ENCODE assay signal across 15 mouse cellular contexts in genomic region chr6:87143594-87143993, GRCm38 (mm10). TPM values are rescaled to one million over a fixed set of nuclear protein-coding genes. Genes with fewer than 3 reads are reported as not detected.
DNase-seq lines count a peak whose midpoint lies in the region; ATAC-seq lines count a peak whose summit lies in the region.
"Had no signal": no experiment of that assay in that cellular context is flagged by ENCODE, and none has a peak within 500 bp of the region (broad histone marks: within the 10 kb centered on the region; RNA-seq: fewer than 3 reads in every experiment).

No protein-coding gene starts in this region.

- WGBS in forebrain, embryonic 14.5 days = 74% methylated on average over 13 of the region's 13 CpGs
- 90% methylated on average over 13 of the region's 13 CpGs for WGBS in forebrain, embryonic 10.5 days
- WGBS in kidney, embryonic 14.5 days = 59% methylated on average over 13 of the region's 13 CpGs
- WGBS in kidney, embryonic 15.5 days = 52% methylated on average over 13 of the region's 13 CpGs
- 50% methylated on average over 13 of the region's 13 CpGs for WGBS in midbrain, embryonic 15.5 days
- WGBS in midbrain, embryonic 16.5 days = 46% methylated on average over 13 of the region's 13 CpGs
- 49% methylated on average over 13 of the region's 13 CpGs for WGBS in stomach, embryonic 16.5 days

- H3K27ac ChIP-seq in forebrain, embryonic 14.5 days (ENCODE audit: low read depth, low read length) = no peak overlapping the region
- no peak overlapping the region for H3K27ac ChIP-seq in forebrain, embryonic 10.5 days
- peak overlapping the region; percentile 37; the same call in 1 of the 2 replicates for H3K27ac ChIP-seq in kidney, embryonic 14.5 days (ENCODE audit: low read depth, low read length)
- no peak overlapping the region for H3K27ac ChIP-seq in kidney, embryonic 15.5 days
- H3K27ac ChIP-seq in midbrain, embryonic 15.5 days = 0 out of 2 replicates have a peak overlapping the region, but pooled peaks have one; percentile 27
- H3K27ac ChIP-seq in midbrain, embryonic 16.5 days (ENCODE audit: low read length) = no peak overlapping the region
- no peak overlapping the region for H3K27ac ChIP-seq in stomach, embryonic 16.5 days (ENCODE audit: low read length)

- no peaks in the 10 kb centered on the region for H3K9me3 ChIP-seq in forebrain, embryonic 14.5 days (replicated peaks; ENCODE audit: control insufficient read depth, low read length)
- no peaks in the 10 kb centered on the region for H3K9me3 ChIP-seq in forebrain, embryonic 10.5 days
- H3K9me3 ChIP-seq in kidney, embryonic 14.5 days (ENCODE audit: control insufficient read depth, low read length) = no peaks in the 10 kb centered on the region
- no peaks in the 10 kb centered on the region for H3K9me3 ChIP-seq in kidney, embryonic 15.5 days (replicated peaks)
- no peaks in the 10 kb centered on the region for H3K9me3 ChIP-seq in midbrain, embryonic 15.5 days
- no peaks in the 10 kb centered on the region for H3K9me3 ChIP-seq in midbrain, embryonic 16.5 days (replicated peaks; ENCODE audit: control insufficient read depth, low read length, poor library complexity, severe bottlenecking)
- H3K9me3 ChIP-seq in stomach, embryonic 16.5 days (replicated peaks; ENCODE audit: control insufficient read depth, low read length) = no peaks in the 10 kb centered on the region

- H3K4me2 ChIP-seq in forebrain, embryonic 14.5 days (ENCODE audit: low read length) = no peak overlapping the region
- H3K4me2 ChIP-seq in kidney, embryonic 14.5 days (replicated peaks; ENCODE audit: low read depth, low read length) = no peak overlapping the region
- no peak overlapping the region for H3K4me2 ChIP-seq in kidney, embryonic 15.5 days
- no peak overlapping the region for H3K4me2 ChIP-seq in midbrain, embryonic 15.5 days
- H3K4me2 ChIP-seq in midbrain, embryonic 16.5 days (ENCODE audit: low read length) = no peak overlapping the region
- H3K4me2 ChIP-seq in stomach, embryonic 16.5 days (ENCODE audit: low read depth, low read length) = no peak overlapping the region
- H3K4me2 ChIP-seq: liver, embryonic 11.5 days had no signal

- no peaks in the 10 kb centered on the region for H3K36me3 ChIP-seq in forebrain, embryonic 14.5 days (ENCODE audit: control insufficient read depth, insufficient read depth, low read length)
- H3K36me3 ChIP-seq in forebrain, embryonic 10.5 days (replicated peaks) = no peaks in the 10 kb centered on the region
- no peaks in the 10 kb centered on the region for H3K36me3 ChIP-seq in kidney, embryonic 14.5 days (ENCODE audit: control insufficient read depth, insufficient read depth, low read length)
- H3K36me3 ChIP-seq in kidney, embryonic 15.5 days = no peaks in the 10 kb centered on the region
- no peaks in the 10 kb centered on the region for H3K36me3 ChIP-seq in midbrain, embryonic 15.5 days (replicated peaks)
- H3K36me3 ChIP-seq in midbrain, embryonic 16.5 days (ENCODE audit: control insufficient read depth, insufficient read depth, low read length) = no peaks in the 10 kb centered on the region
- H3K36me3 ChIP-seq in stomach, embryonic 16.5 days (ENCODE audit: control insufficient read depth, insufficient read depth, low read length) = no peaks in the 10 kb centered on the region

- H3K9ac ChIP-seq in forebrain, embryonic 14.5 days (ENCODE audit: low read length) = no peak overlapping the region
- H3K9ac ChIP-seq in kidney, embryonic 14.5 days (ENCODE audit: low read depth, low read length) = no peak overlapping the region
- H3K9ac ChIP-seq in kidney, embryonic 15.5 days = no peak overlapping the region
- no peak overlapping the region for H3K9ac ChIP-seq in midbrain, embryonic 15.5 days
- H3K9ac ChIP-seq in midbrain, embryonic 16.5 days (ENCODE audit: low read depth, low read length) = no peak overlapping the region
- no peak overlapping the region for H3K9ac ChIP-seq in stomach, embryonic 16.5 days (ENCODE audit: low read length)
- H3K9ac ChIP-seq: forebrain, postnatal 0 days had no signal

- DNase-seq in forebrain, embryonic 14.5 days (ENCODE audit: low spot score) = peak; percentile 24
- DNase-seq in forebrain, embryonic 10.5 days (ENCODE audit: extremely low spot score, low spot score) = no peak
- DNase-seq in frontal cortex, postnatal 36 days (ENCODE audit: low spot score in 2 of 2) = no peak
- DNase-seq: B cell, adult 2 months; cerebellum, adult 11-12 months; forebrain, postnatal 0 days; gastrocnemius, postnatal 25 days; heart, postnatal 14 days; right cerebral cortex, postnatal 14 days had no signal

- H3K4me3 ChIP-seq in forebrain, embryonic 14.5 days (ENCODE audit: low read depth, low read length) = no peak overlapping the region
- H3K4me3 ChIP-seq in forebrain, embryonic 10.5 days = no peak overlapping the region
- H3K4me3 ChIP-seq in kidney, embryonic 14.5 days (ENCODE audit: low read length) = no peak overlapping the region
- no peak overlapping the region for H3K4me3 ChIP-seq in kidney, embryonic 15.5 days (replicated peaks)
- no peak overlapping the region for H3K4me3 ChIP-seq in midbrain, embryonic 15.5 days
- H3K4me3 ChIP-seq in midbrain, embryonic 16.5 days (ENCODE audit: low read depth, low read length) = no peak overlapping the region
- H3K4me3 ChIP-seq in stomach, embryonic 16.5 days (replicated peaks; ENCODE audit: low read length) = no peak overlapping the region

- ATAC-seq in forebrain, embryonic 14.5 days = no peak
- ATAC-seq in kidney, embryonic 14.5 days (ENCODE audit: low FRiP score, low TSS enrichment) = no peak
- no peak for ATAC-seq in kidney, embryonic 15.5 days (replicated peaks; ENCODE audit: low FRiP score)
- ATAC-seq in midbrain, embryonic 15.5 days (replicated peaks) = 0 out of 2 replicates have a peak, but pooled peaks have one; percentile 48
- no peak for ATAC-seq in midbrain, embryonic 16.5 days
- ATAC-seq in stomach, embryonic 16.5 days (ENCODE audit: insufficient read depth, low FRiP score) = peak; percentile 62; the same call in 1 of the 2 replicates
- ATAC-seq: forebrain, postnatal 0 days had no signal

- H3K27me3 ChIP-seq in forebrain, embryonic 14.5 days (replicated peaks; ENCODE audit: control insufficient read depth, insufficient read depth, low read length) = no peaks in the 10 kb centered on the region
- H3K27me3 ChIP-seq in forebrain, embryonic 10.5 days (ENCODE audit: poor library complexity, severe bottlenecking) = no peaks in the 10 kb centered on the region
- H3K27me3 ChIP-seq in kidney, embryonic 14.5 days (ENCODE audit: control insufficient read depth, insufficient read depth, low read length) = no peaks in the 10 kb centered on the region
- no peaks in the 10 kb centered on the region for H3K27me3 ChIP-seq in kidney, embryonic 15.5 days
- no peaks in the 10 kb centered on the region for H3K27me3 ChIP-seq in midbrain, embryonic 15.5 days (replicated peaks)
- H3K27me3 ChIP-seq in midbrain, embryonic 16.5 days (ENCODE audit: control insufficient read depth, insufficient read depth, low read depth, low read length) = no peaks in the 10 kb centered on the region
- no peaks in the 10 kb centered on the region for H3K27me3 ChIP-seq in stomach, embryonic 16.5 days (ENCODE audit: control insufficient read depth, insufficient read depth, low read length)

- H3K4me1 ChIP-seq in forebrain, embryonic 14.5 days (ENCODE audit: control insufficient read depth, insufficient read depth, low read length) = no peaks in the 10 kb centered on the region
- no peaks in the 10 kb centered on the region for H3K4me1 ChIP-seq in forebrain, embryonic 10.5 days
- H3K4me1 ChIP-seq in kidney, embryonic 14.5 days (ENCODE audit: control insufficient read depth, insufficient read depth, low read length) = 0 out of 2 replicates have a peak, but pooled peaks cover 5% of the 10 kb centered on the region
- H3K4me1 ChIP-seq in kidney, embryonic 15.5 days = peaks cover 11% of the 10 kb centered on the region; the same call in 1 of the 2 replicates
- peaks cover 11% of the 10 kb centered on the region for H3K4me1 ChIP-seq in midbrain, embryonic 15.5 days
- peaks cover 10% of the 10 kb centered on the region for H3K4me1 ChIP-seq in midbrain, embryonic 16.5 days (ENCODE audit: control insufficient read depth, insufficient read depth, low read length)
- 0 out of 2 replicates have a peak, but pooled peaks cover 4% of the 10 kb centered on the region for H3K4me1 ChIP-seq in stomach, embryonic 16.5 days (ENCODE audit: control insufficient read depth, insufficient read depth, low read length)

RNA-seq across cellular contexts. Expression of gene D6Ertd527e, which starts 39.0 kb away (rescaled TPM):
- polyA plus RNA-seq in forebrain, embryonic 14.5 days (2014; fragmentation: Nextera tagmentation; extraction: Ambion mirVana) = not detected in 2 replicates
- polyA plus RNA-seq in forebrain, embryonic 10.5 days (2016; fragmentation: Nextera tagmentation; extraction: Ambion mirVana) = 0.09 and 0.19 TPM in 2 replicates
- polyA plus RNA-seq in kidney, embryonic 14.5 days (2014; fragmentation: Nextera tagmentation; extraction: Ambion mirVana) = 0.09 and 0.26 TPM in 2 replicates
- 0.14 and 0.38 TPM in 2 replicates for polyA plus RNA-seq in kidney, embryonic 15.5 days (2015; fragmentation: Nextera tagmentation; extraction: Ambion mirVana)
- polyA plus RNA-seq in midbrain, embryonic 15.5 days (2015; fragmentation: Nextera tagmentation; extraction: Ambion mirVana) = 0.15 TPM in 1 of 2 replicates, not detected in the other
- polyA plus RNA-seq in midbrain, embryonic 16.5 days (2015; fragmentation: Nextera tagmentation; extraction: Ambion mirVana) = 0.19 TPM in 1 of 2 replicates, not detected in the other
- 0.44 and 0.61 TPM in 2 replicates for polyA plus RNA-seq in stomach, embryonic 16.5 days (2015; fragmentation: Nextera tagmentation; extraction: Ambion mirVana)

Comparison
In these comparisons a context has a peak if more than half of its experiments do, and no peak if none do; other contexts are left out.
1. ATAC-seq: peak in midbrain, embryonic 15.5 days (single experiment) and stomach, embryonic 16.5 days (single experiment); none in forebrain, embryonic 14.5 days (single experiment), kidney, embryonic 14.5 days (single experiment), kidney, embryonic 15.5 days (single experiment) and midbrain, embryonic 16.5 days (single experiment).
2. H3K27ac ChIP-seq: peak in kidney, embryonic 14.5 days (single experiment) and midbrain, embryonic 15.5 days (single experiment); none in forebrain, embryonic 14.5 days (single experiment), forebrain, embryonic 10.5 days (single experiment), kidney, embryonic 15.5 days (single experiment), midbrain, embryonic 16.5 days (single experiment) and stomach, embryonic 16.5 days (single experiment).